Mouse (Mus musculus): ENCODE measurements around the gene Ptges2. TPM values are rescaled to one million over a fixed set of nuclear protein-coding genes. Genes with fewer than 3 reads are reported as not detected.
A peak's percentile ranks its signal among the peaks of the same experiment; 100 is the strongest.

Gene Ptges2
- total RNA-seq, 2 experiments from 2014 or later = 38.1 to 40.7 TPM

GRCm38 (mm10) chr2:32374191-32374590 is 21.5 kb upstream of the Ptges2 start:
- DNase-seq = no peak

GRCm38 (mm10) chr2:32375317-32375940 is 20.3 kb upstream of the Ptges2 start:
- DNase-seq = no peak

GRCm38 (mm10) chr2:32376963-32377362 is 18.7 kb upstream of the Ptges2 start:
- no peak for DNase-seq

GRCm38 (mm10) chr2:32380001-32380500 is 15.6 kb upstream of the Ptges2 start:
- no peak for DNase-seq

- DNase-seq = no peak
Measured at GRCm38 (mm10) chr2:32381141-32381774, 14.4 kb upstream of the Ptges2 start.

- peak; percentile 96 for DNase-seq
Measured at GRCm38 (mm10) chr2:32381775-32382223, 13.9 kb upstream of the Ptges2 start, which contains the start of gene 1110008P14Rik. Gene 1110008P14Rik (minus strand): TSS chr2:32381938.

DNA sequence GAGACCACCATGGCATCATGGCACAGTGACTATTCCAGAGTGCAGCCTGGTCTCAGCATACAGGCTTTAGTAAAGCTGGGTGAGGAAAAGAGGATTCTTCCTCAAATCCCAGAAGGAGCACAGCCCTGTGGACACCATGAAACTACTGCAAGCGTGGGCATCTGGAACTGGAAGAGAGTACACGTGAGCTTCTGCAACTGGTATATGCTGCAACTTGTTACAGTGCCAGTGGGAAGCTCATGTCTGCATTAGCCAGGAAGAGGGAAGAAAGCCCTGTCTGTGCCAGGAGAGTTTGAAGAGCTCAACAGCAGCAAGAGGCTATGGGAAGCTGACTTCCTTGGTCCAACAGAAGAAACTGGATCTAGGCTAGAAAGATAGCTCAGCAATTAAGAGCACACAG is 13.0 kb upstream of the Ptges2 start:
- DNase-seq = no peak

DNA sequence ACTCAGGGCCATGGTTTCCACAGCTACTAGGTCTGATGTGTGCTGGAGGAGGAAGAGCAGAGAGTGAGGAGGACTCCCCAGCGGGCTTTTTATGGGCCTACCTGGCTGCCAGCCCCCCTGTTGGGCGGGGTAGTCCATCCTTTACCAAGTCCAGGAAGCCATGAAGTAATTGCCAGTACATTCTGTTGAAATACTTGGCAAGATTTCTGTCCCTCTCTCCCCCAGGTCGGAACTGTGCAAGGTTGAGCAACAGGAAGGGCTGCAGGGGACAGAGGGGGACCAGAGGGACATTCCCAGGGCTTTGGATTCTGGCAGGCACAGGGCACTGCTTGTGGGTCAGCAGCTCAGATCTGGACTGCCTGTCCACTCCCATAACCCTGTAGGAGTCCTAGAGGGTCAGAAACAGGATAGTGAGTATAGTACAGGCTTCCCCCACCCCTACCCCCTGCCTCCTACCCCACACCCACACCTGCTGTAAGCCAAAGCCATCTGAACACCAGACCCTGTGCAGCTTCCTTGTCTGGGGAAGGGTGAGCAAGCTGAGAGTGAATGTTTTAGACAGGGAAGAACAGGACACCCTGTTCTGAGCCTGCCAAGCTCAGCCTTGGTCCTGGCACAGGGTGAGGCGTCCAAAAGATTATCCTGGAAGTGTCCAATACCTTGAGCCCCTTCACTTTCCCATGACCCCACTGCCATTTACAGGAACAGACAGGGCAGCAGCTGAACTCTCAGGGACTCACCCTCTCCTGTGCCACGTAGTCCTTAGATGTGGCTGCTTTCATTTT is 7.8 kb upstream of the Ptges2 start, which contains the start of gene Lcn2:
Gene Lcn2, minus strand, starts transcription at position 547 of the 785 bp plus-strand sequence.
- DNase-seq = no peak

GRCm38 (mm10) chr2:32389157-32389556 is 6.5 kb upstream of the Ptges2 start:
- DNase-seq = no peak

DNA sequence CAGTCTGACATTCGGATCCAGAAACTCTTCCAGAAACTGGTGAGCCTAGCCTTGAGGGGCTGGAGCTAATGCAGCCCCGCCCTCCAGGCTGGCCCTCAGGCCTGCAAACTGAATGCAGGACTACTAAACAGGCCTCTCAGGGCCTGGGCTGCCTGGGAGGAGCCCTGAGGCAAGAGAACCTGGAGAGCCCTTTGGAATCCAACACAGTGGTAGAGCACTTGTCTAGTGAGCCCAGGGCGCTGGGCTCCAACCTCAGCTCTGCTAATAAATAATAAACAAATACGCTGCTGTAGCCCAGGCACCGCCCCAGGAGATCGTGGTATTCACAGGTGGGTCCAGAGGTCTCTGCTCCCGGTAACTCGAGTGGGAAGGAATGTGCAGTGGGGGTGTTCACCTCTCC is 4.8 kb upstream of the Ptges2 start:
- no peak for DNase-seq

- no peak for DNase-seq
Measured at GRCm38 (mm10) chr2:32392063-32392462, 3.6 kb upstream of the Ptges2 start.

- no peak for DNase-seq
Measured at GRCm38 (mm10) chr2:32394973-32395372, 723 bp upstream of the Ptges2 start.

GRCm38 (mm10) chr2:32395946-32396621 is 388 bp downstream of the Ptges2 start:
- DNase-seq = peak; percentile 81

- DNase-seq = no peak
Measured at GRCm38 (mm10) chr2:32396695-32397094, 999 bp downstream of the Ptges2 start.

DNA sequence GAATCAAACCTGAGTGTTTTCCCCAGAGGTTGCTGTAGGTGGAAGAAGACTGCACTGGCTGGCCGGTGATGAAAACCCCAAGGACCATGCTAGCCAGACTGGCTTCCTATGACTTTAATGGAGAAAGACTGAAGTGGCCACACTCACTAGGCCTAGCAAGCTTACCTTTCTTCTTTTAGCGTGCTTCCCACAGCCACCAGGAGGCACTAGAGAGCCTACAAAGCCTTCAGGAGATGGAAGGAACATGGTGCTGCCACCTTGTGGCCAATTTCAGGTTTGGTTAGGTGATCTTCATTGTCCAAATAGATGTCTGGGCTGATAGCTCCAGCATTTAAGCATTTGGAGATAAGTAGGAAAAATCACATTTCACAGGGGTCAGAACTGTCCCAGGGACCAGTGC is 9.0 kb downstream of the Ptges2 start:
- DNase-seq = peak; percentile 96

DNA sequence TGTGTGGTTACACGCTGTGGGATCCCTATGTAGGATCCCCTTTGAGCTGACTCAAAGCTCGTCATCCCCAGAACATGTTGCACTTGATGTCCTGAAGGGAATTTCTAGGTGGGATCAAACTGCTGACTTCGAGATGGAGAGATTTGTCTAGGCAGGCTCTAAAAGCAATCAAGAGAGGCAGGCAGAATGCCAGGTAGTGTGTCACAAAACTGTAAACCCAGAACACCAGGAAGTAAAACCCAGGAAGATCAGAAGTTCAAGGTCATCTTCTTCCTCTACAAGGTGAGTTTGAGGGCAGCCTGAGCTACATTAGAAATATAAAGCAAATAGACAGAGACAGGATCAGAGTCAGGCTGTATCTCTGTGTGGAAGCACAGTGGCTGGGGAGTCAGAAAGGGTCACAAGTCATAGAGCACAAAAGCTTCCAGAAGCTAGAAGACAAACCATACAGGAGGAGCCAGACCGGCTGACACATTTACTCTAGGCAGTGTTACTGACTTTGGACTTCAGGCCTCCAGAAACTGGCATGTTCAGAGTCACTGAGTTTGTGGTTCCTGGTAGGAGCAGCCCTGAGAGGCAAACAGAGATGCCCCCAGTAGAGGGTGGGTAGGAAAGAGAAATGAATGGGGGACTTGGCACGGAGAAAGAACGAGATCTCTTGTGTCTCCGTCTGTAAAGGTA is 11.6 kb downstream of the Ptges2 start:
- no peak for DNase-seq

- DNase-seq = no peak
Measured at GRCm38 (mm10) chr2:32408429-32409424, 13.0 kb downstream of the Ptges2 start.

DNA sequence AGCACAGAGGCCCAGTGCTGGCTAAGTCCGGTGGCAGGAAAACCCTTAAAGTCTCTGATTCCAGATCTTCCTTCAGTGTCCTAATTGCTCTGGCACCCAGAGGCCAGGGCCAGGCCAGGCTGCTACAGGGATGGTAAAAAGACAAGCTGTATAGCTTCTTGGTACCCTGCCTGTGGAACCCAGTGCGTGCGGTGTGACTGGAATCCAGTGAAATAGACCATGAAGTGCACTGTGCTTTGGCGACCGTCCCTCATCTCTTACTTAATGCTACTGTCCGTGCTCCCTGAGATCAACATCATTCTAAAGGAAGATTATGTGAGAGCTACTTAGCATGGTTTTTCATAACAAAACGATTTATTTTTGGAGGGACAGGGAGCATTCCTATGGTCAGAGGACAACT is 15.7 kb downstream of the Ptges2 start:
- no peak for DNase-seq

- DNase-seq = no peak
Measured at GRCm38 (mm10) chr2:32412742-32413531, 17.2 kb downstream of the Ptges2 start.

DNA sequence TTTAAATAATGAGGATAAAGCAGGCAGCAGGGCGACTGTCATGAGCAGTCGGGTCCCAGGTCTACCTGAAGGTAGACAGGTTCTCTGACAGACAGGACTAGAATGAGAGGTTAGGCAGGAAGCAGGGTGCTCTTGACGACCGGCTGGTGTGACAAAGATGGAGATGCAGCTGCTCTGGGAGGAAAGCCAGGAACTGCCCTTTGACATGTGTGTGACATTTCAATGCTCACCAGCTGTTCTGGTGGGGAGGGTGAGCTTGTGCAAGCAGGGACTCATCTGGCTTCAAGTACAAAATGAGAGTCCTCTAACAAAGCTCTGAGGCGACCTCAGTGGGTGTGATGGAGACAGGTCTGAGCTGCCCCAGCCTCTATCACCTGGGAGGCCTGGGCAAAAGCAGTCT is 18.2 kb downstream of the Ptges2 start:
- no peak for DNase-seq

All from gastrocnemius, postnatal 10 days (tissue).